Mouse (Mus musculus) yolk sac, embryonic 10.5 days (tissue): ENCODE data around the gene Skap2.
A peak's percentile ranks its signal among the peaks of the same experiment; 100 is the strongest.

Experiments
- DNase-seq: peaks from one replicate; pipeline ENCODE4 v3.0.0-alpha.2; 2017; ENCODE audit warnings: low spot score

Gene Skap2

GRCm38 (mm10) chr6:52005616-52005962 lies 6.8 kb downstream of the Skap2 start:
- DNase-seq: no peak

GRCm38 (mm10) chr6:52004995-52005394 lies 7.4 kb downstream of the Skap2 start:
- no peak for DNase-seq

- DNase-seq: peak; percentile 27
These were observed 9.7 kb downstream of the Skap2 start for GRCm38 (mm10) chr6:52002676-52003075.

- no peak for DNase-seq
These were observed 13.2 kb downstream of the Skap2 start for GRCm38 (mm10) chr6:51999157-51999478.

- DNase-seq: no peak
These were observed 13.8 kb downstream of the Skap2 start for GRCm38 (mm10) chr6:51998409-51999156.

- no peak for DNase-seq
These were observed 24.4 kb downstream of the Skap2 start for GRCm38 (mm10) chr6:51987999-51988398.

GRCm38 (mm10) chr6:51977638-51978037 lies 34.7 kb downstream of the Skap2 start:
- DNase-seq: no peak

GRCm38 (mm10) chr6:51975751-51976150 lies 36.6 kb downstream of the Skap2 start:
- DNase-seq: no peak

GRCm38 (mm10) chr6:51958992-51959391 lies 53.4 kb downstream of the Skap2 start:
- peak; percentile 34 for DNase-seq

GRCm38 (mm10) chr6:51956048-51956792 lies 56.1 kb downstream of the Skap2 start:
- peak; percentile 55 for DNase-seq

- no peak for DNase-seq
These were observed 64.7 kb downstream of the Skap2 start for GRCm38 (mm10) chr6:51947661-51948060.

- DNase-seq: no peak
These were observed 67.4 kb downstream of the Skap2 start for GRCm38 (mm10) chr6:51944916-51945315.

GRCm38 (mm10) chr6:51933998-51934397 lies 78.4 kb downstream of the Skap2 start:
- DNase-seq: no peak

GRCm38 (mm10) chr6:51933034-51933611 lies 79.2 kb downstream of the Skap2 start:
- DNase-seq: no peak

- no peak for DNase-seq
These were observed 85.2 kb downstream of the Skap2 start for GRCm38 (mm10) chr6:51927101-51927500.

- peak; percentile 14 for DNase-seq
These were observed 90.5 kb downstream of the Skap2 start for GRCm38 (mm10) chr6:51921831-51922230.

GRCm38 (mm10) chr6:51908495-51908894 lies 103.9 kb downstream of the Skap2 start:
- no peak for DNase-seq

- DNase-seq: peak; percentile 18
These were observed 106.7 kb downstream of the Skap2 start for GRCm38 (mm10) chr6:51905659-51906058.

GRCm38 (mm10) chr6:51901544-51901943 lies 110.8 kb downstream of the Skap2 start:
- no peak for DNase-seq

GRCm38 (mm10) chr6:51898318-51898994 lies 113.9 kb downstream of the Skap2 start:
- DNase-seq: no peak

- no peak for DNase-seq
These were observed 116.6 kb downstream of the Skap2 start for GRCm38 (mm10) chr6:51895753-51896152.

GRCm38 (mm10) chr6:51894717-51895116 lies 117.6 kb downstream of the Skap2 start:
- no peak for DNase-seq

- no peak for DNase-seq
These were observed 122.0 kb downstream of the Skap2 start for GRCm38 (mm10) chr6:51890356-51890755.
